Mouse (Mus musculus) forebrain, embryonic 14.5 days (tissue): ENCODE results near the gene Dip2c. TPM values are rescaled to one million over a fixed set of nuclear protein-coding genes. Genes with fewer than 3 reads are reported as not detected.
A peak's percentile ranks its signal among the peaks of the same experiment; 100 is the strongest.

Experiments
- ATAC-seq: fragments of 200-750 bp; cut with Nextera tagmentation; 2 replicates; pipeline ENCODE4 v1.8.0; 2017; ENCODE audit warnings: mild to moderate bottlenecking, moderate library complexity
- DNase-seq: peaks from one replicate; pipeline ENCODE4 v3.0.0-alpha.2; 2015; ENCODE audit warnings: low spot score
- H3K27ac ChIP-seq: fragments of 300-500 bp; sonication (generic); 2 replicates; pipeline ENCODE4 v1.5.1; 2014; ENCODE audit warnings: low read depth, mild to moderate bottlenecking, control low read depth, low read length, moderate library complexity
- H3K27me3 ChIP-seq: fragments of 300-500 bp; sonication (generic); replicated peaks from 2 replicates; pipeline ENCODE4 v1.6.1; 2014; ENCODE audit warnings: low read length, control low read depth, mixed read lengths; ENCODE audit not compliant: control insufficient read depth, insufficient read depth
- H3K36me3 ChIP-seq: fragments of 300-500 bp; sonication (generic); 2 replicates; pipeline ENCODE4 v1.6.1; 2014; ENCODE audit warnings: low read length, control low read depth; ENCODE audit not compliant: control insufficient read depth, insufficient read depth
- H3K4me1 ChIP-seq: fragments of 300-500 bp; sonication (generic); 2 replicates; pipeline ENCODE4 v1.6.1; 2014; ENCODE audit warnings: antibody characterized with exemption, low read length, control low read depth; ENCODE audit not compliant: control insufficient read depth, insufficient read depth
- H3K4me2 ChIP-seq: fragments of 300-500 bp; sonication (generic); 2 replicates; pipeline ENCODE4 v1.6.1; 2014; ENCODE audit warnings: mild to moderate bottlenecking, control low read depth, low read length
- H3K4me3 ChIP-seq: fragments of 300-500 bp; sonication (generic); 2 replicates; pipeline ENCODE4 v1.5.1; 2014; ENCODE audit warnings: low read depth, low read length, control low read depth
- H3K9ac ChIP-seq: fragments of 300-500 bp; sonication (generic); 2 replicates; pipeline ENCODE4 v1.6.1; 2014; ENCODE audit warnings: mild to moderate bottlenecking, low read length, control low read depth, moderate library complexity
- H3K9me3 ChIP-seq: fragments of 300-500 bp; sonication (generic); replicated peaks from 2 replicates; pipeline ENCODE4 v1.6.1; 2016; ENCODE audit warnings: low read length, control low read depth, mixed read lengths; ENCODE audit not compliant: control insufficient read depth
- WGBS: fragments of 180-500 bp; shearing (Covaris S2); extraction: QIAGEN DNeasy Blood & Tissue Kit; methylation state at CpG from one replicate; pipeline ENCODE4 v1.1.7; 2014; 5-methylcytosine and 5-hydroxymethylcytosine counted together
- polyA plus RNA-seq: library from polyadenylated mRNA; unstranded; fragments of >200 nt; fragmentation: Nextera tagmentation; extraction: Ambion mirVana; gene quantifications from 2 replicates; pipeline ENCODE4 v1.2.1, GENCODE M21; 2014

Dip2c gene
- polyA plus RNA-seq, 1 experiment from 2014 or later: 13.2 TPM

- 95% methylated on average over 3 of the region's 3 CpGs for WGBS
- Histone ChIP-seq H3K9me3 (no peaks in the 10 kb centered on the region), H3K4me3 (no peak overlapping the region), H3K4me2 (no peak overlapping the region), H3K36me3 (no peaks in the 10 kb centered on the region), H3K9ac (no peak overlapping the region), H3K27me3 (no peaks in the 10 kb centered on the region), H3K4me1 (0 out of 2 replicates have a peak, but pooled peaks cover 2% of the 10 kb centered on the region), H3K27ac (no peak overlapping the region)
- no peak for ATAC-seq
- DNase-seq: no peak
These were observed 71.1 kb downstream of the Dip2c start for GRCm38 (mm10) chr13:9347448-9347847.

GRCm38 (mm10) chr13:9350670-9351069 is 74.3 kb downstream of the Dip2c start:
- DNase-seq (peak; percentile 37), ATAC-seq (no peak)
- Histone ChIP-seq H3K27ac (no peak overlapping the region), H3K9me3 (no peaks in the 10 kb centered on the region), H3K4me1 (peaks cover 9% of the 10 kb centered on the region), H3K4me3 (no peak overlapping the region), H3K36me3 (no peaks in the 10 kb centered on the region), H3K4me2 (no peak overlapping the region), H3K9ac (no peak overlapping the region), H3K27me3 (no peaks in the 10 kb centered on the region)
- WGBS: 64% methylated on average over 2 of the region's 2 CpGs

DNA sequence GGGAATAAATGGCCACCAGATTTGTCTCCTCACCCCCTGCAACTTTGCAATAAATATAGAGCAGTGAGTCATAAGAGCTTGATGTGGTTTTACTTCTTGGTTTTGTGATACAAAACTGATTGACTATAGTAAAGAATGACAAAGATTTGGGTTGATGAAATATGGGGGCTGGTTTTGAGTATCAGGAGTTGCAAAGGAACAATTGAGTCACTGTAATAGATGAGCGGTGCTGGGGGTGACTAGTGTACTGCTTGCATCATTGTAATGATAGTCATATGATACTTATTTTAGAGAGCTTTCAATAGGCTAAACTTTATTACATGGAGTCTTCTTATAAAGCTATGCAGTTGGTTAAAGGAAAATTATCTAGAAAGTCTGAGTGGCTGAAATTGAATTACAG is 77.6 kb downstream of the Dip2c start:
- 90% methylated on average over 1 of the region's 1 CpGs for WGBS
- DNase-seq (no peak), ATAC-seq (no peak)
- Histone ChIP-seq H3K27ac (no peak overlapping the region), H3K27me3 (no peaks in the 10 kb centered on the region), H3K9ac (no peak overlapping the region), H3K4me1 (peaks cover 12% of the 10 kb centered on the region), H3K4me2 (no peak overlapping the region), H3K4me3 (no peak overlapping the region), H3K36me3 (no peaks in the 10 kb centered on the region), H3K9me3 (no peaks in the 10 kb centered on the region)

DNA sequence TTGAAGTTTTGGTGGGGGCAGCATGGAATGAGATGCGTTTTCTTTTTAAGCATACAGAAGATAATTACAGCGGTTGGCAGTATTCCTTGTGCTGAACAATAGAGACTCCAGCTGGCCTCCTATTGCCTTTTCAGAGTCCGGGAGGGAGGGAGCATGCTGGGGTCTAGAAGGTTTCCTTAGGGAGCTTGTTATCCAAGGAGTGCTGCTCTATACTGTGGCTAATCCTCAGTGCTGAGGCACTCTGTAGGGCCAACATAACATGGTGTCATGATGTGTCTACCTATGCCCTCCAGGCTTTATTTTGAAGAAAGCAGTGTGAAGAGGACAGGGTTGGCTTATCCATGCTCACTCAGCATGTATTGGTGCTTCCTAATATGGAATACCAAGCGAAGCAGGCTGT is 79.0 kb downstream of the Dip2c start:
- 18% methylated on average over 4 of the region's 4 CpGs for WGBS
- Histone ChIP-seq H3K9ac (no peak overlapping the region), H3K27ac (peak overlapping the region; percentile 63; the same call in 1 of the 2 replicates), H3K4me3 (no peak overlapping the region), H3K36me3 (no peaks in the 10 kb centered on the region), H3K27me3 (no peaks in the 10 kb centered on the region), H3K4me1 (peaks cover 10% of the 10 kb centered on the region), H3K4me2 (no peak overlapping the region), H3K9me3 (no peaks in the 10 kb centered on the region)
- DNase-seq (peak; percentile 76), ATAC-seq (peak; percentile 86)

DNA sequence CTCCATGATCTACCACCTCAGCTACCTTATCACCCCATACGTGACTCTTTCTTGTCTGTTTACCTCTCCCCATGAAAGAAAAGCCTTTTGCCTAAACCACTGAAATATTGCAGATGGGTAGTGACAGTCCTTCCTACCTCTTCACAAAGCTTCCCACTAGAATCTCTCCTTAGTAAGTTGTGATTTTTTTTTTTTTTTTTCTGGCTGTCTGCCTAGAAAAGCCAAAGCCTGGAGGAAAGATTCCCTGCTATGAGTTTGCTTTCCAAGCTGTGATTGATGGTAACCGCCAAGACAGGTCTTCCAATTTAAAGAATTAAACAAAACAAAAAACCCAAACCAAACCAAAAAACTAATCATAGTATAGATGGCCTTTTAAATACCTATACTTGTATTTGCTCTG is 85.1 kb downstream of the Dip2c start:
- H3K9ac ChIP-seq: no peak overlapping the region
- no peak overlapping the region for H3K27ac ChIP-seq
- ATAC-seq: no peak; the same call in 1 of the 2 replicates
- WGBS: 69% methylated on average over 2 of the region's 2 CpGs
- no peaks in the 10 kb centered on the region for H3K4me1 ChIP-seq
- peak; percentile 34 for DNase-seq
- no peak overlapping the region for H3K4me3 ChIP-seq
- H3K9me3 ChIP-seq: no peaks in the 10 kb centered on the region
- no peaks in the 10 kb centered on the region for H3K27me3 ChIP-seq
- no peaks in the 10 kb centered on the region for H3K36me3 ChIP-seq
- no peak overlapping the region for H3K4me2 ChIP-seq

- 78% methylated on average over 1 of the region's 1 CpGs for WGBS
- no peak overlapping the region for H3K4me3 ChIP-seq
- no peak overlapping the region for H3K9ac ChIP-seq
- no peak overlapping the region for H3K27ac ChIP-seq
- H3K27me3 ChIP-seq: no peaks in the 10 kb centered on the region
- no peaks in the 10 kb centered on the region for H3K4me1 ChIP-seq
- no peak overlapping the region for H3K4me2 ChIP-seq
- H3K36me3 ChIP-seq: no peaks in the 10 kb centered on the region
- ATAC-seq: no peak
- no peak for DNase-seq
- H3K9me3 ChIP-seq: no peaks in the 10 kb centered on the region
These were observed 95.1 kb downstream of the Dip2c start for GRCm38 (mm10) chr13:9371387-9371786.

DNA sequence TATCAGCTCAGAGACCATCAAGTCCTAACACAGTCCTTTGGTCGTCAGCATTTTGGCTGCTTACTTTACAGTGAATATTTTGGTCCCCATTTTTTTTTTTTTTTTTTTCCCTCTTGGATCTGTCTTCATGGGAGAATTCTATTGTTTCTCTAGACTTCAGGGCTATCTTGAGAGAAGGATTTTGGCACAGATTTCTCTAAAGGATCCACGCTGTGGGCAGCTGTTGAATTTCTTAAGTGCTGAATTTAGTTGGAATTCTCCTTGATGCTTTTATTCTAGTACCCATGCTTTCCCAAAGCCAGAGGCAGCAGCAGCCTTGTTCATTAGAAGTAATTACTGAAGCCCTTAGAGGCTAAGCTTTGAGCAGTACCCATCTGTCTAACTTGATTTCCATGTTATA is 100.8 kb downstream of the Dip2c start:
- Histone ChIP-seq H3K9me3 (peaks cover 4% of the 10 kb centered on the region), H3K4me3 (no peak overlapping the region), H3K4me1 (no peaks in the 10 kb centered on the region), H3K4me2 (no peak overlapping the region), H3K9ac (no peak overlapping the region), H3K27ac (no peak overlapping the region), H3K36me3 (no peaks in the 10 kb centered on the region), H3K27me3 (no peaks in the 10 kb centered on the region)
- ATAC-seq (no peak), DNase-seq (no peak)
- WGBS: 72% methylated on average over 2 of the region's 2 CpGs

DNA sequence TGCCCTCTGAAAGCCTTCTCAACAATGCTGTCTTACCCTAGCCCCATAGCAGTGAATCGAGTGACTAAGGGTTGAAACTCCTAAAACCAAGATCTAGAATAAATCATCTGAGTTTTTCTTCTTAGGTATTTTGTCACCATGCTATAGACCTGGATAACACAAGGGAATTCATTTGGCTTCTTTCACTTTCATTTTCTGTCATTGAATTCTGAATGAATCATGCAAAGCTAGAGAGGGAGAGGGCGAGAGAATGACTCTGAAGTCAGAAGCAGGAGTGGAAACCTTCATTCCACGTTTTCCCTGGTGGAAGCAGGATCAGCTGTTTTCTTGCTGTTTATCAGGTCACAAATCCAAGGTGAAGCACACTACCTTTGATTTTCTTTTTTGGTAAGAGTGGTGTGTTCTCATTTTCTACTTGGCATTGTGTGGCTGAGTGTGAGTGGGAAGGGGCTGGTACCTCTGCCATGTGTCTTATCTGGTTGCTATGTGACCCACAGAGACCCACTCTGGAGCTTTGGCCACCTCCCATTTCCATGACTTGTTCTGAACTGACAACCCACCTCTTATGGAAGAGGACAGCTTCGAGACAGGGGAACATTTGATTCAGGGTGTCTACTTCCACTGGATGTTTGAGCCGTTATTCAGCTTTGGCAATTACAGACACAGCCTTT is 104.5 kb downstream of the Dip2c start:
- H3K9me3 ChIP-seq: peaks cover 4% of the 10 kb centered on the region
- 87% methylated on average over 5 of the region's 5 CpGs for WGBS
- no peaks in the 10 kb centered on the region for H3K27me3 ChIP-seq
- ATAC-seq: no peak
- no peaks in the 10 kb centered on the region for H3K4me1 ChIP-seq
- DNase-seq: no peak
- no peak overlapping the region for H3K4me2 ChIP-seq
- H3K9ac ChIP-seq: no peak overlapping the region
- no peaks in the 10 kb centered on the region for H3K36me3 ChIP-seq
- H3K4me3 ChIP-seq: no peak overlapping the region
- no peak overlapping the region for H3K27ac ChIP-seq

DNA sequence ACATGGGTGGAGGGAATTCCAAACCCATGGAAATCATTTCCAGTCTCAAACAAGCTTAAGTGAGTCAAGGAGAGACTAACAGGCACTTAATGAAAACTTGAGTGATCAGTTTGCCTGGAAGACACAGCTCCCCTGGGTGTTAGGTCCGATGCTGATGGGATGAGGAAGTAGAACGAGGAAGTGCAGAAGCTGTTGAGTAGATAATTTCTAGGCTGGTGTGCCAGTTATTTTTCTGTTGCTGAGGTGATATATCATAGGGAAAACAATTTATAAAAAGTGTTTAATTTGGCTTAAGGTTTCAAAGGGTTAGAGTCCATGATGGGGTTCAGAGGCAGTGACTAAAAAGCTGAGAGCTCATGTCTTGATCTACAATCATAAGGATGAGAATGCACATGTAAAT is 111.7 kb downstream of the Dip2c start:
- Histone ChIP-seq H3K27ac (no peak overlapping the region), H3K4me2 (no peak overlapping the region), H3K9ac (no peak overlapping the region), H3K27me3 (no peaks in the 10 kb centered on the region), H3K9me3 (peaks cover 5% of the 10 kb centered on the region; the same call in 1 of the 2 replicates), H3K36me3 (no peaks in the 10 kb centered on the region), H3K4me3 (no peak overlapping the region), H3K4me1 (peaks cover 4% of the 10 kb centered on the region; the same call in 1 of the 2 replicates)
- WGBS: 92% methylated on average over 2 of the region's 2 CpGs
- ATAC-seq: no peak
- no peak for DNase-seq
